Mouse (Mus musculus): ENCODE results near the gene Olfr998.
"Not testable (repeated sequence)": the region's sequence is repeated elsewhere in the genome, so short reads cannot be mapped to it uniquely, and the experiment has no call there.

The Olfr998 gene

DNA sequence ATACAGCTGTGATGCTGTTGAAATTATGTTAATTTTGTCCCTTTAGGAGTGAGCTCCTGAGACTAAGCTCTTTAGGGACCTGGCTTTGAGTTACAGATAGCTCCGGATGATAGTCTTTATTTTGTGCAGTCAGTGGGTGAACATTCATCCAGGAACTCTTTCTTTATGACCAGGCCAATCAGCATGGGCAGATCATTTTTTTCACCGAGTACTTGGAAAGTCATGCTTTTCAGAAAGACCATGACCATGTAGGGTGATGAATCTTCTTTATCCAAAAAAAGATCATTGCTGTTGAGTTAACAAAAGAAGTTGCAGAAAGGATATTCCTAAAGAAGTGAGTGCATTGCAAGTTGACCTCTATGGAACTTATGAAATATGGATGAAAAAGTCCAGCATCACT lies at the start of gene Olfr998:
Gene Olfr998 (plus strand): TSS at position 301 of the 400 bp plus-strand sequence.
- DNase-seq (ENCODE audit: low spot score): not testable (repeated sequence)

DNA sequence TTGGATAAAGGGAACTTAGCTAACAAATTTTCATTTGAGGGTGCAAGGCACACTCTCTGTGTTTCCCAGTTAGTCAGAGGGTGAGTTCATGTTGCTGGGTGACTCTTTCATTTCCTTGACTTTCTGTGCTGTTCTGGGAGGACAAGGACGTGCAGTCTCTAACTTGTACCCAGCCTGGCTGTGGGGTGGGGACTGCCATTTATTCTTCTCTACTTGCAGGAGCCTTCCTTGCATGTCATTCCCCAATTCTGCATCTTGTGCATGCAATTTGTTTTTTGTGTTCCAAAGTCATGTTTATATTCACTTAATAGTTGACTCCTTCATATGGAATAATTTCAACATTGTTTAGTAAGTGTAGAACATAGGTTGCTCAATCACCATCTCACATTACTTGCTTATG lies 33.9 kb upstream of the Olfr998 start:
- no peak for DNase-seq (ENCODE audit: low spot score)

DNA sequence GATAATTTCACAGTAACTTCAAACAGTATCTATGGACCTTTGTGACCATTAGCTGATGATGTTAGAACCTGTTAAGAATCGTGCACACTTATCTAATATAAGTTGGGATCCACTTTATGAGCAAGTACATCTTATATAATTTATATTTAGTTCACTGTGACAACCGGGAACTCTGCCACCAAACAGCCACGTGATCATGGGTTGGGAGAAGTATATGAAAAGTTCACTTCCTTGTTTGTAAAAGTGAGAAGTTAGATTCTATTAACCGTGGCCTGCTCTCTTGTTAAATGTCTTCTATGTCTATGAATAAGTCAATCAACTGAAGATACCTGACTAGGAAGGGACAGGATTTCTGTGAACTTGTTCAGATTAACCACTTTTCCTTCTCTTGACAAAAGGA lies 28.5 kb upstream of the Olfr998 start:
- no peak for DNase-seq (ENCODE audit: low spot score)

DNA sequence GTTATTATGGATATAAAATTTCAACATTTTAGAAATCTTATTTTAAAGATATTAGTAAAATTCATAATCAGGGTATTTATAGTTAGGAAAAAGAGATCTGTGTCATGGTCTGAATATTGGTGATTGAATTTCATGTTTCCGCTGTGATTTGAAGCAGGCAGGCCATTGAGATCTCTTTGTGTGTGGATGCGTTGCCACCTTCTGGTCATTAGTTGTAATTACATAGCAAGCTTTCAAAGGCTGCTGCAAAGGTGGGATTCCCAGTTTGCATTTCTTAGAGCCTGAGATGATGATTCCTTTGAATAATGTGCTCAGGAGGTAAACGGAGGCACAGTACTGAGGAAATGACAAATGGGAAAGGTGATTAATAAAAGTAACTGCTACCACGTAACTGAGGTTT lies 27.6 kb upstream of the Olfr998 start:
- DNase-seq (ENCODE audit: low spot score): peak; percentile 6

DNA sequence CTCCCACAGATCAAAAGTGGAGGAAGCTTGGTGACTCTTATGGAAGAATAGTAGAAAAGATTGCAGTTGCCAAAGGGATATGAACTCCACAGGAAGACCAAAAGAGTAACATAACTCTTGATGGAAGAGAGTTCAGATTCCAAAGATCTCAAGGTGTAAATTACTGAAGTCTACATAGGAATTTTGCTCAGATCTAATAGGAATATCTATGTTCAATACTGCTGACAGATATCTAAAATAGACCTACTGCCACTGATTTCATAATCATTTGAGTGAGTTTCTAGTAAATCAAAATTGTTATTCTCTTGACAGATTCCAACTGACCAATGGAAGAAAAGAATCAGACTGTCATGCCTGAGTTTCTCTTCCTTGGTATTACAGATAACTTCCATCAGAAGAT lies 9.8 kb upstream of the Olfr998 start, which contains the start of gene Olfr996:
Gene Olfr996 (plus strand): TSS at position 301 of the 400 bp plus-strand sequence.
- no peak for DNase-seq (ENCODE audit: low spot score)

DNA sequence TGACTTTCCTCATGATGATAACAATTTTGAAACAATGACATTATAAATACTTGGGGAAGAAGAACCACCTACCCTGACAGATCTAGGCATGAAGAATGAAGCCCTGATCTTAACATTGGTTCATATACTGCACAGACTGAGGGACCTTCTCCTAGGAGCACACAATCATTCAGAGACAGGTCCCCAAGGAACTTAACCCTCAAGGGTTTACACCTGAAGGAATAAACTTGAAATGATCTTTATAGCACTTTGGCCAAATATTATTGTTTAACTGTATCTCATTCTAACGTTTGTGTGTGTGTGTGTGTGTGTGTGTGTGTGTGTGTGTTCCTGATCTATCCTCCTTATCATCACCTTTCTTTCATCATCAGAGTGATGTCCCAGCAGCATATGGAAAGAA lies 23.1 kb downstream of the Olfr998 start, which contains the start of gene Olfr1000:
Gene Olfr1000 (minus strand): TSS at position 101 of the 400 bp plus-strand sequence.
- no peak for DNase-seq (ENCODE audit: low spot score)

Data from testis, postnatal 14 days (tissue).